Mouse (Mus musculus) CH12.LX (cell line): ENCODE data around the gene Kank1.

Experiments
- BHLHE40 ChIP-seq: IDR thresholded peaks from 2 replicates; pipeline ENCODE4 v1.6.1; 2011; ENCODE audit warnings: mild to moderate bottlenecking, low read depth, low read length, improper control_type of control experiment
- CTCF ChIP-seq, 2 experiments: IDR thresholded peaks in 1 of 2; conservative IDR thresholded peaks in 1 of 2; 2 replicates each; pipeline ENCODE4 v1.5.1; 2011 to 2012; ENCODE audit warnings: low read depth in 2 of 2, low read length in 2 of 2, improper control_type of control experiment in 1 of 2, inconsistent platforms in 1 of 2, mild to moderate bottlenecking in 1 of 2, moderate library complexity in 1 of 2
- TCF12 ChIP-seq: IDR thresholded peaks from 2 replicates; pipeline ENCODE4 v1.6.1; 2014; ENCODE audit warnings: low read depth, mild to moderate bottlenecking, inconsistent platforms, low read length, improper control_type of control experiment

DNA sequence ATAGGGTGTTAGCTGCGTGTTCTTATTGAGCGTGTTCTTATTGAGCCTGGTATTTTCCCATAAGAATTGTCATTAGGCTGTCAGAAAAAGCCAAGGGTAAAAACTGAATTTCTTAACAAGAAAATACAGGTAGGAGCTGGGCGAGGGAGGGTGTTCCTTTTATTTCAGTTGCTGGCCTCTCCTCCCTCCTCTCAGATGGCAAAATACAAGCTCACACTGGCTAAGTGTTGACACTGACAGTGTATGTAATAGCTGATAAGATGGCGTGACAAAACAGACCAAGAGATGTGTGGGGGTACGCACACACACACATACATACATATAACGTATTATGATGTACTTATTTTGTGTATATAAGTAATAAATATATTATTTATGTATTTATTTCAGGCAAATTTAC is 145.7 kb downstream of the Kank1 start:
- TF ChIP-seq BHLHE40 (no peak), CTCF (conservative IDR thresholded peaks at IDR 0.05 in 1 of 2, IDR thresholded peaks at IDR 0.05 in 1 of 2; ENCODE audit: low read depth in 2 of 2, low read length in 2 of 2) (no peak), TCF12 (no peak)
